Mouse (Mus musculus) CD4-positive helper T cell, adult 2 months (primary cell): Measurements from ENCODE around the gene Pdcd5.
A peak's percentile ranks its signal among the peaks of the same experiment; 100 is the strongest.

ENCODE experiments used
- DNase-seq: peaks from one replicate; pipeline ENCODE4 v3.0.0-alpha.2; 2012; ENCODE audit warnings: low read depth, missing footprints, low spot score

The Pdcd5 gene

DNA sequence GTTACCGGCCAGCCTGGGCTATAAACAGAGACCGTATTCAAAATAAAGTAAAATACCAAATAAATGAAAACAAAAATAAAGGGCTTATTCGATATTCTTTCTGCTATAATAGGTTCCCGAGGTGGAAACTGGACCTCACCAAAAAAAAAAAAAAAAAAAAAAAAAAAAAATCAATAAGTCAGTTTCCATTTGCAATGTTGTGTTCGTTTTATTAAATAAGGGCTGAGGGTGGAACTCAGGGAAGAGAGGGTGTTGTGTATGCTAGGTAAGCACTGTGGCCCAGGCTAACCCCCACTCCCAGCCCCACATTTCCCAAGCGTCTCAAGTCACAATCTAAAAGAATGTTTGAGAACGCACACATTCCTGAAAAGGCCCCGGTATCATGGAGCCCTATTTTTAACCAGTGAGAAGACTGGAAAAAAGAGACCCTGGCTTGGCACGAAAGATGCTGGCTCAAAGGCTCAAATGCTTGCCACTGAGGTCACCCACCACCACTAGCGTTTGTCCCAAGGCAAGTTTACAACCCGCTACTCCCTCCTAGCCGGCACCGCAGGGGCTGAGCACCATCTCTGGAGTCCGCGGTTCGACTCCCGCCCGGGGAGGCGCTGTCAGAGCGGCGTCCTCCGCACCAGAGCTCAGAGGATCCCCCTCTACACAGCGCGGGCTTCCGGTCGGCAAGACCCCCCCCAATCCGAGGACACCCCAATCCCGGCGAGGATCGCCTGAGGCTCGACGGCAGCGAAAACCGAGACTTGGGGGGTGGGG lies 822 bp downstream of the Pdcd5 start:
- DNase-seq = no peak

DNA sequence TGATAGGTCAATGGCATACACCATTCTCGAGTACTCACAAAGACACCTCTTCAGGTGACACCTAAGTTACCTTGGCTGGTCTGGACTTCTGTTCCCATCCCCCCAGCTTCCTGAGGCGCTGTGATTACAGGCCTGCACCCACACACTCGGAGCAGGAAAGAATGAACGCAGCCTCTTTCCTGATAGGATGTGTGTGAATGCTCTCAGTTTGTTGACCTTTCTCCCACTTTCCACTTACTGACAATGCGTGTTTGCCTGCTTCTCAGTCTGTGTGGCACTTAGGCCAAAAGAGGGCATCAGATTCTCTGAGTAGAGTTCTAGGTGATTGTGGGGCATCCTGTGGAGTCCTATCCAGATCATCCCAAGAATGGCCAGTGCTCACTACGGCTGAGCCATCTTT lies 7.2 kb downstream of the Pdcd5 start:
- no peak for DNase-seq

DNA sequence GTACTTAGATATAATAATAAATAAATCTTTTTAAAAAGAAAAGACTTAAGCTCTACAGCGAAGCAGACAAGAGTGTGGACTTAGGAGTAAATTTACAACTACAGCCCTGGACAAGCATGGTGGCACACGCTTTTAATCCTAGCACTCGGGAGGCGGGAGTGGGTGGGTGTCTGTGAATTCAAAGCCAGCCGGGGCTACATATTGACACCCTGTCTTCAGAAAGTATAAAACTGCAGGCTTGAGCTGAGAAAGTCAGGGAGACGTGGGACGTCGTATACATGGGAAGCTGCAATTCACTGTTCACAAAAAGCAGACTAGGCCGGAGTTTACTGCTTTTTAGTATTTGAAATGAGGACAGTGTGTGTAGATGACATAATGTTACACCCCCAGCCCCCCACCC lies 10.4 kb downstream of the Pdcd5 start:
- no peak for DNase-seq

DNA sequence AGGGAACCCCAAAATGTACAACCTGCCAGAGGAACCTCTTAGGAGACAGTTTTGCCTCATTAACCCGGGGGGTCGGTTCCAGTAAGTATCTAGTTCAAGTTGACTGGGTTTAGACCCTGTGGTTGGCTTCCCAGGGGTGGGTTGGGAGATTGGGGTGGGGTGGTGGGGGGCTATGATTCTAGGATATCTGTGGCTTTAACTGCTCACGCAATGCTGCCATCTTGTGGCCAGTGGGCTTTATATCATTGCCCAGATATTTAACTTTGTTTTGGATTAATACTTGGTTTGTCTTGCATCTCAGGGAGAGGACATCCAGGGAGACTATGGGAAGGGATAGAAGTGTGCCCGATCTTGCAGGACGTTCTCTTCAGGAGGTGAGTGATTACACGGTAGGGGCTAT lies 11.1 kb downstream of the Pdcd5 start:
- peak; percentile 19 for DNase-seq

DNA sequence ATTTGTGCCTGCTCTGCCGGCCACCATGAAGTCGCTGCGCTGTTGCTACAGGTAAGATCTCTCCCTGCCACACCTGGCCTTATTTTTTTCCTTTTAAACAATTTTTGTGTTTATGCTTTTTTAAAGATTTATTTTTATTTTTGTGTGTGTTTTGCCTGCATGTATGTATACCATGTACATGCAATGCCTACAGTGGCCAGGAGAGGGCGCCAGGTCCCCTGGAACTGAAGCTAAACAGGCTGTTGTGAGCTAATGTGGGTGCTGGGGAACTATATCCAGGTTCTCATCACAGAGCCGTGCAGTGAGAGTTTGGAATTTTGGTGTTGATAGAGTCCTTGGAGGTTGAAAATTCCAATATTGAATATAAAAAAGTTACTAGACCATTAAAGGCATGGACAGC lies 18.8 kb downstream of the Pdcd5 start:
- DNase-seq = peak; percentile 42

DNA sequence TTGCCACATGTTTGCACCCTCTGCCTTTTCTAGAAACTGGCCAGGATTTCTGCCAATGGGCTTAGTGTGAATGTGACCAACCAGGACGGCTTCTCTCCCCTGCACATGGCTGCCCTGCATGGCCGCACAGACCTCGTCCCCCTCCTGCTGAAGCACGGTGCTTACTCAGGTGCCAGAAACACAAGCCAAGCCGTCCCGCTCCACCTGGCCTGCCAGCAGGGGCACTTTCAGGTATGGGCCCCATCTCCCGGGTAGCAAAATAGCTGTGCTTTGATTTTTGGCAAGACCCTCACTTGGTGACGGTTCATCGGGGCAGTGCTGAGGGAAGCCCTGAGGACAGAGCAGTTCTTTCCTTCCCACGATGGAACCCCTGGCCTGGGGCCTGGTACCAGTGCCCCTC lies 19.9 kb downstream of the Pdcd5 start:
- DNase-seq = no peak

DNA sequence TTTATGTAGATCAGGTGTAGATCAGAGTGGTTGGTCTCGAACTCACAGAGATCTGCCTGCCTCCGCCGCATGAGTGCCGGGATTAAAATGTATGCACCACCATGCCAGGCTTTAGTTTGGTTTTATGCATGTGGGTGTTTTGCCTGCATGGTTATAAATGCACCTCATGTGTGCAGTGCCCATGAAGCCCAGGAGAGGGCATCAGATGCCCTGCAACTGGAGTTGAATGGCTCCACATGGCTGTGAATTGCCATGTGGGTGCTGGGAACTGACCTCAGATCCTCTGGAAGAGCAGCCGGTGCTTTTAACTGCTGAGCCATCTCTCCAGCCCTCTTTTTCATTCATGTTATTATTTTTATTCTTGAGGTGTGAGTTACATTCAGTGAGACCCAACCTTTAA lies 21.3 kb downstream of the Pdcd5 start:
- no peak for DNase-seq

DNA sequence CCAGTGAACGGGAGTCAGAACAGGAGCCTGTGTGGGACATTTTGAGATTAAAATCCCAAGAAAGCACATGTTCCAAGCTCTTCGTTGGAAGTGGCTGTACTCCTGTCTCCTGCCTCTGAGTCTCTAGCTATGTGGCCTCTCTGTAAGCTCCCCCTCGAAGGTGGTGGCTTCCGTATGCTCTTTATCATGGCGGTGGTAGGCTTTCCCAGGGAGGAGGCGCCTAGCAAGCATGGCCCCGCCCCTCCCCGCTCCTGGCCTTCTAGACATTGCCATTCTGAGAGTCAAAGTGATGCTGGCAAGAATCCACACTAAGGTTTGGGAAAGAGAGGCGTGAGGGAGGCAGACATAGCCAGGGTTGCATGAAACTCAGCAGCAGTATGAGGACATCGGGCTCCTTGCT lies 24.7 kb downstream of the Pdcd5 start:
- DNase-seq = no peak

DNA sequence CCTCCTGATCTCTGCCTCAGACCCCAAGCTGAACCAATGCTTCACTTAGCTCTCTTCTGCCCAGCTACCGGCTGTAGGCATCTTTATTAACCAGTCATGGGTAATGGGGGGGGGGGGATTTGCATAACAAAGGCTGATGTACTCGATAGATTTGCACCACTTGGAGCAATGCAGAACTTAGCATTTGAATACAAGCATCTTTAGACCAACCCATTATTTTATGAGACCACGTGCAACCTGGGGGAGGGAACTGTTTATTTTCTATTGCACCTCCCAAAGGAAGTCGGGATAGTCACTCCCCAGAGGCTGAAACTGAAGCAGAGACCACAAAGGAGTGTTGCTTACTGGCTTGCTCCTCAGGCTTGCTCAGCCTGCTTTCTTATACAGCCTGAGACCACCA lies 29.8 kb downstream of the Pdcd5 start:
- no peak for DNase-seq

DNA sequence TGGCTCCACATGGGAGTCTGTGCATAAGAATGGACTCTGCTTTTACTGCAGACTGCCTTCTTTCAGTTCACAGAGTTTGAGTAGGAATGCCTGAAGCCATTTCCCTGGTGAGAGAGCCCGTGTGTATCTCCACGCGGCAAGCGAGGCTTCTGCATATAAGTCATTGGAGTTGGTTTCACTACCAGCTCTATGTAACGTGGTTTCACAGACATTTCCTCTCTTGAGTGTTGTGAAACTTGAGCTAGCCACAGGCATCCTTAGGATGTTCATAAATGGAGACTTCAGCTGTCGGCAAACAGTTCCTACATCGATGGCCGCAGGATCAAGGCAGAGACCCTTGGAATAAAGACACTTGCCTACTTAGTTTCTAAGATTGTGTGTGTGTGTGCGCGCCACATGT lies 38.1 kb downstream of the Pdcd5 start:
- DNase-seq = no peak

DNA sequence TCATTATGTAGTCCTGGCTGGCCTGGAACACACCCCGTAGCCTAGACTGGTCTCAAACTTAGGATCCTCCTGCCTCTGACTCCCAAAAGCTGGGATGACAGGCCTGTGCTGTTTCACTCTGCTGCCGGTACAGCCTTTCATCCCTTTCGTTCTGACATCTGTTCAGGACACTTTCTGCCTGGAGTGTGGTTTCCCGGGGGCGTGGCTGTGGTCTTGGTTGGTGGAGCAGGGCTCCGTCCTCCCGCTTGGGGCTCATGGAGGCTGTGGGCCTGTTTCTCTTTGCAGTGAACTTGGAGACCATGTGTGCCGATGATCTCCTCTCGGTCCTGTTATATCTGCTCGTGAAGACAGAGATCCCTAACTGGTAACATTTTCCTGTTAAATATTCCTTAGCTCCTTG lies 40.5 kb downstream of the Pdcd5 start:
- no peak for DNase-seq

DNA sequence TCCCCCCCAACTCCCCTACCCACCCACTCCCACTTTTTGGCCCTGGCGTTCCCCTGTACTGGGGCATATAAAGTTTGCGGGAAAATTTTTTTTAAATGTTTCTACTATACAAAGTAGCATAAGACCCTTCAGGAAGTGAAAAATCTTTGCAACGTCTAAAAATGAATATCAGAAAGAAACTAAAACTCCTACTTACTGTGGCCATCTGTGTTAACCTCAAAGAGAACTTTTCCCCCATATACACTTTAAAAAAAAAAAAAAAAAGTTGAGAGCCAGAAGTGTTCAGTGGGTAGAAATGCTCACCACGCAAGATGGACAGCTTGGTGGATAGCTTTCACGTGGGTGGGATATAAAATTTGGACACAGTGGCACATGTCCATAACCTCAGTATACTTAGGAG lies 44.6 kb downstream of the Pdcd5 start:
- no peak for DNase-seq

DNA sequence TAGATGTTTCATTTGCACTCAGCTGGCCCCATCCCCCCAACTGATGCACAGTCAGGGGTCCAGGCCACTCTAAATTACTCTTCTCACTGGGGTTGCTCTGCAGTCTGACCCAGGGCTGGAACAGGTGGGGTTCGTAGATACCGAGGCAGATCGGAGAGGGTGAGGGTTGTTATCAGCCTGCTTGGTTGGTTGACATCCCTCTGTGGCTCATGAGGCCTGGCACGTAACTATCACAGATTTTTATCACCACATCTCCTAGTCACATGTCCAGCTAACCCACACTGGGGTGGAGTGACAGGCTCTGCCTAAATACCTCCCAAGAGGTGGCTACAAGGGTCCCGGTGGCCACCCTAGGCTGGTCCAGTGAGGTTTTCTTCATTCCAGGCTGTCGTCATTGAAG lies 46.2 kb downstream of the Pdcd5 start:
- no peak for DNase-seq

DNA sequence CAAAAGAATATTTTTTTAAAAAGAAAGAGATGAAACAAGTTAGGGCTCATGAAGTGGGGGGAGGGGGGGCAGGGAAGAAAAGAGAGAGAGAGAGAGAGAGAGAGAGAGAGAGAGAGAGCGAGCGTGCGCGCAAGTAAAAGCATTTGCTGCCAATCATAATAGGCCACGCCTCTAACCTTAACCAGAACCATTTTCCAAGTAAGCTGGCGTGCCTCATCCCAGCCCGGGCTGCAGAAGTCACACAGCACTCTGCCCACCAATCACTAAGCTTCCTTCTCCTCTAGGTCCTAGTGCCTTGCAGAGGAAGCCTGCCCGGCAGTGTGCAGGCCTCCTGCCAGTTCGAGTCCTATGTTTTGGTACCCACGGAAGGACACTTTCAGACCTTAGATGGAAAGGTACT lies 47.3 kb downstream of the Pdcd5 start:
- no peak for DNase-seq

DNA sequence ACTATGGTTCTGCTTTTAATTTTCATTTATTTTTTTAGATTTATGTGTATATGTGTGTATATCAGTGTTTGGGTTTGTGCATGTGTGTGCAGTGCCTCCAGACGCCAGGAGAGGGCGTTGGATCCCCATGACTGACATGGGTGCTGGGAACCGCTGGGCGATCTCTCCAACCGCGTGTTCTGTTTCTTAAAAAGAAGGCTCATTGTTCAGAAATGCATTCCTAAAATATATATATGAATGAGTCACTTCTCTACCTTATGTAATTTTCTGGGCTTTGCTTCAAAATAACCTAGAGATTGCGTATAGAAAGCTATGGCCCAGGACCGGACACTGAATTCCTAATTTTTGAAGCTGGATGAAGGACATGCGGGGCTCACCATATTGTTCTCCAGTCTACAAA lies 47.8 kb downstream of the Pdcd5 start:
- DNase-seq = no peak

DNA sequence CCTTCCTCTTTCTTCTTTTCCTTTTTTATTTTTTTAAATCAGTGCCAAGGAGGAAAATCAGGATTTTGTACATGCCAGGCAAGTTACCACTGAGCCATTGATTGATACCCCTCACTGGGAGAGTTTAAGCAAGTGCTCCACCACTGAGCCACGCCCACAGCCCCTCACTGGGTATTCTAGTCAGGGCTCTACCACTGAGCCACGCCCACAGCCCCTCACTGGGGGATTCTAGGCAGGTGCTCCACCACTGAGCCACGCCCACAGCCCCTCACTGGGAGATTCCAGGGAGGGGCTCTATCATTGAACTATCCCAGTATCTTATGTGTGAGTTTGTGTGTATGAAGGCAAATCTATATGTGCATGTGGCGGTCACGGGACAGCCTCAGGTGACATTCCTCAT lies 53.0 kb downstream of the Pdcd5 start:
- no peak for DNase-seq
